Mouse (Mus musculus) embryonic facial prominence, embryonic 11.5 days (tissue): Measurements from ENCODE around the gene Hand2. TPM values are rescaled to one million over a fixed set of nuclear protein-coding genes. Genes with fewer than 3 reads are reported as not detected.

Experiments used
- ATAC-seq: fragments of 200-750 bp; cut with Nextera tagmentation; replicated peaks from 2 replicates; pipeline ENCODE4 v1.8.0; 2017; ENCODE audit warnings: low read depth; ENCODE audit not compliant: insufficient number of reproducible peaks, low FRiP score, low TSS enrichment
- DNase-seq: peaks from one replicate; pipeline ENCODE4 v3.0.0-alpha.2; 2015; ENCODE audit warnings: low spot score
- H3K27ac ChIP-seq: fragments of 300-500 bp; sonication (generic); replicated peaks from 2 replicates; pipeline ENCODE4 v1.5.1; 2014; ENCODE audit warnings: mild to moderate bottlenecking, low read depth, low read length, control low read depth
- H3K27me3 ChIP-seq: fragments of 300-500 bp; sonication (generic); 2 replicates; pipeline ENCODE4 v1.6.1; 2014; ENCODE audit warnings: mild to moderate bottlenecking, low read length, moderate library complexity, mixed read lengths; ENCODE audit not compliant: control insufficient read depth, insufficient read depth
- H3K36me3 ChIP-seq: fragments of 300-500 bp; sonication (generic); replicated peaks from 2 replicates; pipeline ENCODE4 v1.6.1; 2014; ENCODE audit warnings: low read depth, mild to moderate bottlenecking, low read length, moderate library complexity, mixed read lengths; ENCODE audit not compliant: control insufficient read depth, insufficient read depth
- H3K4me1 ChIP-seq: fragments of 300-500 bp; sonication (generic); 2 replicates; pipeline ENCODE4 v1.6.1; 2014; ENCODE audit warnings: low read length, mixed read lengths; ENCODE audit not compliant: control insufficient read depth, insufficient read depth
- H3K4me2 ChIP-seq: fragments of 300-500 bp; sonication (generic); 2 replicates; pipeline ENCODE4 v1.6.1; 2014; ENCODE audit warnings: low read depth, mild to moderate bottlenecking, control low read depth, low read length, moderate library complexity
- H3K4me3 ChIP-seq: fragments of 300-500 bp; sonication (generic); 2 replicates; pipeline ENCODE4 v1.5.1; 2014; ENCODE audit warnings: low read depth, low read length, control low read depth
- H3K9ac ChIP-seq: fragments of 300-500 bp; sonication (generic); replicated peaks from 2 replicates; pipeline ENCODE4 v1.6.1; 2014; ENCODE audit warnings: mild to moderate bottlenecking, control low read depth, low read length
- H3K9me3 ChIP-seq: fragments of 300-500 bp; sonication (generic); replicated peaks from 2 replicates; pipeline ENCODE4 v1.6.1; 2016; ENCODE audit warnings: mild to moderate bottlenecking, low read length, inconsistent platforms, mixed read lengths; ENCODE audit not compliant: control insufficient read depth
- WGBS: fragments of 180-500 bp; shearing (Covaris S2); extraction: QIAGEN DNeasy Blood & Tissue Kit; methylation state at CpG from one replicate; pipeline ENCODE4 v1.1.7; 2014; 5-methylcytosine and 5-hydroxymethylcytosine counted together
- polyA plus RNA-seq: library from polyadenylated mRNA; unstranded; fragments of >200 nt; fragmentation: Nextera tagmentation; extraction: Ambion mirVana; gene quantifications from 2 replicates; pipeline ENCODE4 v1.2.1, GENCODE M21; 2014

Hand2 gene
- polyA plus RNA-seq, 1 experiment from 2014 or later = 8.7 TPM

DNA sequence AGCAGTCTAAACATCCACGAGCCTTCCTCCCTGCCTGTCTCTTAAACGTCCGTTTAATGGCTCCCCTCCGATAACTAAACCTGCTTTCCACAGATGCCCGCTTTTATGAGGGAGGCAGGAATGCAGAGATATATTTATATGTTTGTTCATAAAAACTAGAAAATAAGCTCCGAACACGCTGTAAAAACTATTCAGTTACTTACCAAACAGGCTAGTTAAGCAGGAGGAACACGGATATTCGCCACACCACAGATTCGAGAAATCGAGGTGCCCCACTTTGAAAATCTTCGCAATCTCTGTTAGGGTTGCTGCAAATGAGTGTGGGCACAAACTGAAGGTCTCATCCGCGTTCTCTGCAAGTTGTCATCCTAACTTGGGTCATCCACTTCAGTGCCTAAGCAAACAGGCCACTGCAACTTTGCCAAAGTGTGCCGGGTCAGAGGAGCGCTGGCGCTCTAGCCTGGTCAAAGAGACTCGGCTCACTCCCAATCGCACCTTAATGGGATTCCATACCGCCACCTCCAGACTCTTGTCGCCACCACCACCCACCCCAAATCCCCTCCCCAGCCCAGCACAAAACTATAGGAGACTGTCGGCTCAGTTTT lies 700 bp upstream of the Hand2 start:
- H3K36me3 ChIP-seq = no peaks in the 10 kb centered on the region
- no peak overlapping the region for H3K27ac ChIP-seq
- no peak for ATAC-seq
- DNase-seq = peak; percentile 33
- H3K4me1 ChIP-seq = no peaks in the 10 kb centered on the region; the same call in 1 of the 2 replicates
- H3K4me3 ChIP-seq = peak overlapping the region; percentile 51
- peaks cover 56% of the 10 kb centered on the region for H3K27me3 ChIP-seq
- H3K9me3 ChIP-seq = no peaks in the 10 kb centered on the region
- peak overlapping the region; percentile 11; the same call in 1 of the 2 replicates for H3K4me2 ChIP-seq
- H3K9ac ChIP-seq = peak overlapping the region; percentile 53
- WGBS = under 1% methylated on average over 22 of the region's 22 CpGs

DNA sequence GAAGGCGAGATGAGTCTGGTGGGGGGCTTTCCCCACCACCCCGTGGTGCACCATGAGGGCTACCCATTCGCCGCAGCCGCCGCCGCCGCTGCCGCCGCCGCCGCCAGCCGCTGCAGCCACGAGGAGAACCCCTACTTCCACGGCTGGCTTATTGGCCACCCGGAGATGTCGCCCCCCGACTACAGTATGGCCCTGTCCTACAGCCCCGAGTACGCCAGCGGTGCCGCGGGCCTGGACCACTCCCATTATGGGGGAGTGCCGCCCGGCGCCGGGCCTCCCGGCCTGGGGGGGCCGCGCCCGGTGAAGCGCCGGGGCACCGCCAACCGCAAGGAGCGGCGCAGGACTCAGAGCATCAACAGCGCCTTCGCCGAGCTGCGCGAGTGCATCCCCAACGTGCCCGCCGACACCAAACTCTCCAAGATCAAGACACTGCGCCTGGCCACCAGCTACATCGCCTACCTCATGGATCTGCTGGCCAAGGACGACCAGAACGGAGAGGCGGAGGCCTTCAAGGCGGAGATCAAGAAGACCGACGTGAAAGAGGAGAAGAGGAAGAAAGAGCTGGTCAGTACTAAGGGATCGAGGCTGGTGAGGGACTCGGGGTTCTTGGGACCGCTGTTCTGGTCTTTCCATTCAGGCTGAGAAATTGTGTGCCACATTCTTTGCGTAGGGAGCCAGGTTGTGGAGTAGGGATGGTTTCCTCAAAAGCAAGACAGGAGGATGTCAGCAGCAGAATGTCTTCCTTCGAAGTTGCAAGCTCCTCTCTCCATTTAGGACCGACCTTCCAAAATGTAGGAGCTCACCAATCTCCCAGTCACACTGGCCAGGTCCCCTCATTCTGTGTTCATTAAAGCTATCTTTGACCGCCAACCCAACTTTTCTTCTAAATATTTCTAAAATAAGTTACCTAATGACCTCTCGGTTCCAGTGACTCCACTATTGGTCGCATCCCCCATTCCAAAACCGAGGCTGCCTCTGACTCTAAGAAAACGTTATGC lies 1.4 kb downstream of the Hand2 start:
- Histone ChIP-seq H3K27ac (peak overlapping the region; percentile 78), H3K36me3 (no peaks in the 10 kb centered on the region), H3K4me2 (peak overlapping the region; percentile 64), H3K9ac (peak overlapping the region; percentile 70), H3K4me3 (peak overlapping the region; percentile 51), H3K27me3 (peaks cover 61% of the 10 kb centered on the region), H3K9me3 (no peaks in the 10 kb centered on the region), H3K4me1 (no peaks in the 10 kb centered on the region; the same call in 1 of the 2 replicates)
- under 1% methylated on average over 64 of the region's 64 CpGs for WGBS
- peak; percentile 31 for DNase-seq
- 0 out of 2 replicates have a peak, but pooled peaks have one; percentile 31 for ATAC-seq

DNA sequence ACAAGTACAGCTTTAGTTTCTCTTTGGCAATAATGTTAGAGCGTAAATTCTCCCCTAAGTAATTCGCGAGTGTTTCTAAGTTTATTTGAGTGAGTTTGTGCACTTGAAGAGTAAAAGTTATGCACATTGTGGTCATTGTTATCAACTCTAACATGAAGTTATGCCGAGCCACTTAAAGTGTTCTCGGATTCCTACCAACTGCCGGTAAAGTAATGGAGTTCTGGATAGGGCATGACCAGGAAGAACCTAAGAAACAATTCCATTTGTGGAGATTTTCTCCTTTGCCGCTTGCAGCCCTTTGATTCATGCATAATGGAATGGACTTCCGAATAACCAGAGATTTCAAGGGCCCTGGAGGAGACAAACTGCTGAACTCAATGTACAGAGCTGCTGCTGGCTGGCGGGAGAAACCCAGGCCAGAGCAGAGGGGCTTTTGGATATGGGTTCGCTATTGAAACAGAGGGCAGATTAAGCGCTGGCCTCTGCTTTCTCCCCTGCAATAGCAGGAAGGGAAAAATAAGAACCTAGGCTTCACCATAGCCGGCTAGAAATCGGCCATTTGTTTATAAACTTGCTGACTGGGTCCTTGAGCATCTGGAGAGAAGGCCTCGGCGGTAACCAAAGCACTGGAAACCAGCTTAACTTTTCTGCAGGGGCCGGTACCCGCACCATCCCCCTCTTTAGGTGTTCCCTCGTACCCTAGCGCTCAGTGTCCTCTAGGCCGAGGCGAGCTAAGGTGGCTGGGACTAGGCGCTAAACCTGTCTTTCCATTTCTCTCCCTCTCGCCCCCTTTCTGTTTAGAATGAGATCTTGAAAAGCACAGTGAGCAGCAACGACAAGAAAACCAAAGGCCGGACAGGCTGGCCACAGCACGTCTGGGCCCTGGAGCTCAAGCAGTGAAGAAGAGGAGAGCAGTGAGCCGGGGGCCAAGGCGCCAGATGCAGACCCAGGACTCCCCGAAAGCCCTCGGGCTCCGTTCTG lies 2.5 kb downstream of the Hand2 start:
- peak overlapping the region; percentile 51 for H3K4me3 ChIP-seq
- DNase-seq = peak; percentile 33
- ATAC-seq = no peak
- peak overlapping the region; percentile 28 for H3K27ac ChIP-seq
- H3K4me1 ChIP-seq = no peaks in the 10 kb centered on the region; the same call in 1 of the 2 replicates
- H3K9ac ChIP-seq = peak overlapping the region; percentile 70
- H3K9me3 ChIP-seq = no peaks in the 10 kb centered on the region
- 1% methylated on average over 31 of the region's 31 CpGs for WGBS
- no peaks in the 10 kb centered on the region for H3K36me3 ChIP-seq
- peaks cover 64% of the 10 kb centered on the region for H3K27me3 ChIP-seq
- H3K4me2 ChIP-seq = peak overlapping the region; percentile 23

DNA sequence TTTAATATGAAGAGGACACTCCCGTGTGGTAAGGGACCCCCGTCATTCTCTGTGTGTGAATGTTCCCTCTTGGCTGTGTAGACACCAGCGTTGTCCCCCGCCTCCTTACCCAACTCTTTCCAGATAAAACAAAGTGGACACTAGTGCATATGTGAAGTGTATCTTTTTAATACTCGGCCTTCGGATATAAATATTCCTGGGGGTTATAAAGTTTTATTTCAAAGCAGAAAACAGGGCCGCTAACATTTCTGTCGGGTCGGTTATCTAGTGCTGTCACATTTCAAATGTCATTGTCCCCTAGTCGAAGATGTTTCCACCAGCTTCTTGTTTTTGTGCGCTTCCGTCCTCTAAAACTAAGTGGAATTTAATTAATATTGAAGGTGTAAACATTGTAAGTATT lies 3.3 kb downstream of the Hand2 start:
- Histone ChIP-seq H3K9me3 (no peaks in the 10 kb centered on the region), H3K4me2 (no peak overlapping the region), H3K4me1 (no peaks in the 10 kb centered on the region; the same call in none of the 2 replicates), H3K36me3 (no peaks in the 10 kb centered on the region), H3K4me3 (peak overlapping the region; percentile 51), H3K27ac (no peak overlapping the region), H3K9ac (peak overlapping the region; percentile 70; the same call in 1 of the 2 replicates), H3K27me3 (peaks cover 64% of the 10 kb centered on the region)
- DNase-seq = peak; percentile 4
- ATAC-seq = no peak
- under 1% methylated on average over 12 of the region's 12 CpGs for WGBS

DNA sequence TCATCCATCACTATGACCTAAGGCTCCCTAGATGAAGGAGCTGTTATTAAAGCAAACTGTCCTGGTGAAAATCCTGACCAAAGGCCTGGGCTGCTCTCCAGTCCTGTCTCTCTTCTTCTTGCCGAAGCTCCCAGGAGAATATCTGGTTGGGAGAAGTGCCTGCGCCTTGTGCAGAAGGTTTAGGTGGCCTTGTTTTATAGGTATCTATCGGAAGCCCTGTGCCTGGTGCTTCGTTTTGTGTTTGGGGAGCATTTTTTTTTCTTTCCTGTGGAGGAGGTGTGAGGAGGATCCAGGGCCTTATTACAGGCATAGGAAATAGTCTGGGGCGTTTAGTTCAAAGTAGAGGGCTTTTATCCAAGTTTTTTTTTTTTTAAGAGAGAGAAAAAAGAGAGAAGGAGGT lies 3.9 kb downstream of the Hand2 start:
- Histone ChIP-seq H3K36me3 (no peaks in the 10 kb centered on the region), H3K9me3 (no peaks in the 10 kb centered on the region), H3K4me1 (no peaks in the 10 kb centered on the region; the same call in none of the 2 replicates), H3K4me2 (no peak overlapping the region; the same call in 1 of the 2 replicates), H3K9ac (peak overlapping the region; percentile 19; the same call in 1 of the 2 replicates), H3K27ac (no peak overlapping the region), H3K4me3 (peak overlapping the region; percentile 13), H3K27me3 (peaks cover 64% of the 10 kb centered on the region)
- 2% methylated on average over 5 of the region's 5 CpGs for WGBS
- ATAC-seq (no peak), DNase-seq (no peak)

DNA sequence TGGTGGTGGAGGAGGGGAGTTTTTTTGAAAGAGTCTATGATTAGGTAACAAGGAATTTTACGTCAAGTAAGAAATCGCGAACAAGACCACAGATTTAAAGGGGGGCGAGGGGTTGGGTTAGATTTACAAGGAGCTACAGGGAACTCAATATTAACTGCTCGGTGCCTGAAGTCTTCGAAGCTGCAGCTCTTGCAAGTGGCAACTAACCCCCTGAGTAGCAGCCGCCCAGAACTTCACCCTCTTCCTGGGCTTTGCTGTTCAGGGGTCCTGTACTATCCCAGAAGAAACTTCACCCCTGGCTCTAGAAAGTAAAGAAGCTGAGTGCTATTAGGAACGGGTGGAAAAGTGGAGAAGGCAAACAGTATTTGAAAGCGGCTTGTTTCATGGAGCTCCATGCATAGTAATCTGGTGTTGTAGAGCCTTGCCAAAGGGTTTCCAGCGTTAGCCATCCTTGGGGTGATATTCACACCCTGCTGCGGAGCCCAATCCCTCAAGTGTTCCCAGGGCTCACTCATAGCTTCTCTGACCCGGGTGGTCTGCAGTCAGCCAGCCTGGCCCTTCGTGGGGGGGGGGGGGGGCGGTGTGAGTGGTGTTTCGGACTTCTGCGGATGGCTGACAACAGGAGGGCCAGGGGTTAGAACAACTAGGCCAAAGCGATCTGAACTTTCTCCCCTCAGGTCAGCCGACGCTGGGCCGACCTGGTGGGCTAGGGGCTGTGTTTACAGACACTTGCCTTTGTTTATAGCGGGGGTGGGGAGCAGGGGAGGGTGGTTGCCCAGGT lies 4.5 kb downstream of the Hand2 start:
- DNase-seq = no peak
- Histone ChIP-seq H3K4me1 (no peaks in the 10 kb centered on the region; the same call in none of the 2 replicates), H3K36me3 (no peaks in the 10 kb centered on the region), H3K9me3 (no peaks in the 10 kb centered on the region), H3K9ac (peak overlapping the region; percentile 50), H3K4me2 (peak overlapping the region; percentile 36), H3K27me3 (peaks cover 70% of the 10 kb centered on the region), H3K27ac (peak overlapping the region; percentile 28; the same call in 1 of the 2 replicates), H3K4me3 (peak overlapping the region; percentile 29)
- WGBS = under 1% methylated on average over 21 of the region's 21 CpGs
- no peak for ATAC-seq
